Mouse (Mus musculus) forebrain, postnatal 0 days (tissue): ENCODE measurements around the gene Scgb1c1. TPM values are rescaled to one million over a fixed set of nuclear protein-coding genes. Genes with fewer than 3 reads are reported as not detected.

ENCODE experiments used
- ATAC-seq: fragments of 200-750 bp; cut with Nextera tagmentation; 2 replicates; pipeline ENCODE4 v1.8.0; 2017; ENCODE audit warnings: mild to moderate bottlenecking, moderate library complexity
- DNase-seq: peaks from one replicate; pipeline ENCODE4 v3.0.0-alpha.2; 2015
- H3K27ac ChIP-seq: fragments of 300-500 bp; sonication (generic); 2 replicates; pipeline ENCODE4 v1.5.1; 2014; ENCODE audit warnings: low read depth, mild to moderate bottlenecking, antibody characterized with exemption, low read length, moderate library complexity, mixed read lengths
- H3K27me3 ChIP-seq: fragments of 300-500 bp; sonication (generic); 2 replicates; pipeline ENCODE4 v1.6.1; 2014; ENCODE audit warnings: mild to moderate bottlenecking, low read length, mixed read lengths; ENCODE audit not compliant: insufficient read depth
- H3K36me3 ChIP-seq: fragments of 300-500 bp; sonication (generic); 2 replicates; pipeline ENCODE4 v1.6.1; 2014; ENCODE audit warnings: mild to moderate bottlenecking, moderate library complexity; ENCODE audit not compliant: insufficient read depth
- H3K4me1 ChIP-seq: fragments of 300-500 bp; sonication (generic); 2 replicates; pipeline ENCODE4 v1.6.1; 2014; ENCODE audit warnings: antibody characterized with exemption; ENCODE audit not compliant: insufficient read depth
- H3K4me2 ChIP-seq: fragments of 300-500 bp; sonication (generic); 2 replicates; pipeline ENCODE4 v1.6.1; 2014; ENCODE audit warnings: low read depth, mild to moderate bottlenecking, moderate library complexity
- H3K4me3 ChIP-seq: fragments of 300-500 bp; sonication (generic); 2 replicates; pipeline ENCODE4 v1.5.1; 2014; ENCODE audit warnings: low read depth, low read length, mixed read lengths
- H3K9ac ChIP-seq: fragments of 300-500 bp; sonication (generic); 2 replicates; pipeline ENCODE4 v1.6.1; 2014; ENCODE audit warnings: mild to moderate bottlenecking
- H3K9me3 ChIP-seq: fragments of 300-500 bp; sonication (generic); 2 replicates; pipeline ENCODE4 v1.6.1; 2016; ENCODE audit warnings: low read length
- CTCF ChIP-seq: sonication (generic); IDR thresholded peaks from 2 replicates; pipeline ENCODE4 v1.5.1; 2016; ENCODE audit warnings: antibody characterized with exemption, control low read depth, low read depth
- WGBS: fragments of 180-500 bp; shearing (Covaris S2); extraction: QIAGEN DNeasy Blood & Tissue Kit; methylation state at CpG from one replicate; pipeline ENCODE4 v1.1.7; 2014; 5-methylcytosine and 5-hydroxymethylcytosine counted together
- polyA plus RNA-seq: library from polyadenylated mRNA; unstranded; fragments of >200 nt; fragmentation: Nextera tagmentation; extraction: Ambion mirVana; gene quantifications from 2 replicates; pipeline ENCODE4 v1.2.1, GENCODE M21; 2015
- total RNA-seq: library from RNA; depleted of rRNA; stranded (reverse); fragments of >200 nt; gene quantifications from 2 replicates; pipeline ENCODE4 v1.2.3, GENCODE M21; 2014; rRNA removed

Scgb1c1 gene
- total RNA-seq = not detected in 2 replicates
- polyA plus RNA-seq = 0.48 TPM in 1 of 2 replicates, not detected in the other

DNA sequence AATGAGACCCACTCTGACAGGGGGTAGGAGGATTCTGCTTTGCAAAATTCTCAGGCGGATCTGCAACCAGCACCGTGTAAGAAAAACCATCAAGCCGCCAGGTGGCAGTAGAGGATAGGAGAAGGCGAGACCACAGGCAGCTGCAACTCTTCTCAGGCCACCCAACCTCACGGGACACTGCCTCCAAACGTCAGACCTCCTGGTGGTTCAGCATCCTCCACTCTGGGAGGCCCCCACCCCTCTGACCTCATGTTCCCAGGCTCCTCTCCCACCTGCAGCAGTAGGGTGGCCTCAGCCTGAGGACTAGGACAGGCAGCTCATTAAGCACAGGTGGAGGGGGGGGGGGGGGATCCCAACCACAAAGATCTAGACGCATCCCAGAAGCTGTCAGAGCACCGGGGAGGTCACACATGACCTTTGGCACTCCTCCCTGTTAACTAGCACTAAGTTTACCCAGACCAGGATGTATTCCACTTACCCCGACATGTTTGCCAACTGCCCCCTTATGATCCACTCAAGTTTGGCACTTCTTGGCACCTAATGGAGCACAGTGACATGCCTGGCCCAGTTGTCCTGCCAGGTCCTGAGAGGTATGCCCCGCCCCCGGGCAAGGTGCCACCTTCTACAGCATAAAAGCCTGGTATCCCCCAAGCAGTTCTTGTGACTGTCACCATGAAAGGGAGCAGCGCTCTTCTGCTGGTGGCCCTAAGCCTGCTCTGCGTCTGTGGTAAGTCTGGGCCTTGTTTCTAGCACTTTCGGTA is at the start of gene Scgb1c1:
Gene Scgb1c1, plus strand, starts transcription at position 643 of the 761 bp plus-strand sequence.
- DNase-seq (peak; percentile 88), ATAC-seq (peak; percentile 94)
- Histone ChIP-seq H3K4me3 (no peak within 1 kb of the TSS), H3K36me3 (no peaks in the 10 kb centered on the region; the same call in 1 of the 2 replicates), H3K27ac (no peak within 1 kb of the TSS), H3K27me3 (no peaks in the 10 kb centered on the region), H3K4me1 (no peaks in the 10 kb centered on the region), H3K9ac (no peak within 1 kb of the TSS), H3K4me2 (no peak within 1 kb of the TSS), H3K9me3 (no peaks in the 10 kb centered on the region)
- peak; percentile 87 for TF ChIP-seq CTCF
- 27% methylated on average over 14 of the region's 14 CpGs for WGBS

- 84% methylated on average over 3 of the region's 3 CpGs for WGBS
- no peak for TF ChIP-seq CTCF
- H3K9me3 ChIP-seq = no peaks in the 10 kb centered on the region
- ATAC-seq (no peak), DNase-seq (no peak)
- H3K4me3 ChIP-seq = no peak overlapping the region
- no peaks in the 10 kb centered on the region for H3K4me1 ChIP-seq
- H3K27ac ChIP-seq = no peak overlapping the region
- no peak overlapping the region for H3K4me2 ChIP-seq
- H3K36me3 ChIP-seq = no peaks in the 10 kb centered on the region
- H3K9ac ChIP-seq = no peak overlapping the region
- no peaks in the 10 kb centered on the region for H3K27me3 ChIP-seq
These were observed 47.7 kb upstream of the Scgb1c1 start for GRCm38 (mm10) chr7:140797619-140798018.

- ATAC-seq (no peak), DNase-seq (no peak)
- Histone ChIP-seq H3K9ac (no peak overlapping the region), H3K9me3 (no peaks in the 10 kb centered on the region), H3K27me3 (no peaks in the 10 kb centered on the region), H3K4me1 (no peaks in the 10 kb centered on the region), H3K36me3 (no peaks in the 10 kb centered on the region), H3K4me2 (no peak overlapping the region), H3K4me3 (no peak overlapping the region), H3K27ac (no peak overlapping the region)
- WGBS = 67% methylated on average over 2 of the region's 2 CpGs
- no peak for TF ChIP-seq CTCF
These were observed 47.1 kb upstream of the Scgb1c1 start for GRCm38 (mm10) chr7:140798212-140798611.

DNA sequence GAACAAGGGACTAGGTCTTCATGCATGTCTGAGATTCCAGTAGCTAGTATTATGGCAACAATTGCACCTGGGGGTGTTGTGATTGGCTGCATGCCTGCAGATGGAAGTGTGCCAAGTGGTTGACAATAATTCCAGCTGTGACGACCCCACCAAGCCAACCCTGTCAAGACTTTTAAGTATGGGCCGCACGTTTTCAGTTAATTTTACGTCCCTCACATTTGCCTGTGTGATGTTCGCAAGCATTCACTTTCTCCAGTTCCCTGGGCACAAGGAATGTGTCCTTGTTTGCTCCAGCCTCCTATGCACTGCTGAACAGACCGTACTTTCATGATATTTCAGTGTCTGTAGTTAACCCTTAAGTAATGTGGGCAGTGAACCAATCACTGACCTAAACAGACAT is 42.7 kb upstream of the Scgb1c1 start:
- Histone ChIP-seq H3K9ac (no peak overlapping the region), H3K27me3 (no peaks in the 10 kb centered on the region), H3K27ac (no peak overlapping the region), H3K36me3 (no peaks in the 10 kb centered on the region), H3K9me3 (no peaks in the 10 kb centered on the region), H3K4me3 (no peak overlapping the region), H3K4me1 (no peaks in the 10 kb centered on the region), H3K4me2 (no peak overlapping the region)
- TF ChIP-seq CTCF = no peak
- DNase-seq (no peak), ATAC-seq (no peak)
- 69% methylated on average over 6 of the region's 6 CpGs for WGBS

DNA sequence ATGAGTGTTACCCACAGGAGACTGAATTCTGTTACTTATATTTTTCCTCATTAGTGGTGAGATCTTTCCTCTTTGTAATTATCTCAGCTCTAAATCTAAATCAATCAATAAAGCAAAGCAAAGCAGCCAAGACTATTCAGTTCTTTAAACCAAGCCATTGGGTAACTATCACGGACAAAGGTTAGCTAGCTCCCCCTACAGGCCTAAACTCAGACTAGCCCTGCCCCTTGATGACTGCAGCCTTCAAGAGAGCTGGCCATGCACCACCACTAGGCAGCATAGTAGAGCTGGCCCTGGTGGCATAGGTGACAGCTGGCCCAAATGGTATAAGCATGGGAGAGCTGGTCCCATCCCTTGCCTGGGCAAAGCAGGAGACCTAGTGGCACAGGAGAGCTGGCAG is 39.6 kb upstream of the Scgb1c1 start:
- H3K27ac ChIP-seq = no peak overlapping the region
- no peak overlapping the region for H3K9ac ChIP-seq
- H3K4me2 ChIP-seq = no peak overlapping the region
- DNase-seq (peak; percentile 11), ATAC-seq (peak; percentile 29; the same call in 1 of the 2 replicates)
- TF ChIP-seq CTCF = peak; percentile 57
- no peaks in the 10 kb centered on the region for H3K36me3 ChIP-seq
- H3K4me1 ChIP-seq = no peaks in the 10 kb centered on the region
- no peaks in the 10 kb centered on the region for H3K9me3 ChIP-seq
- no peaks in the 10 kb centered on the region for H3K27me3 ChIP-seq
- no peak overlapping the region for H3K4me3 ChIP-seq
- WGBS = 13% methylated on average over 1 of the region's 1 CpGs

- H3K27ac ChIP-seq = no peak overlapping the region
- no peak overlapping the region for H3K4me3 ChIP-seq
- no peak for ATAC-seq
- no peaks in the 10 kb centered on the region for H3K4me1 ChIP-seq
- H3K27me3 ChIP-seq = no peaks in the 10 kb centered on the region
- no peaks in the 10 kb centered on the region for H3K9me3 ChIP-seq
- no peak for DNase-seq
- no peak overlapping the region for H3K4me2 ChIP-seq
- no peak overlapping the region for H3K9ac ChIP-seq
- 92% methylated on average over 6 of the region's 6 CpGs for WGBS
- peaks cover 17% of the 10 kb centered on the region for H3K36me3 ChIP-seq
- 0 out of 2 replicates have a peak, but pooled peaks have one; percentile 13 for TF ChIP-seq CTCF
These were observed 34.9 kb upstream of the Scgb1c1 start for GRCm38 (mm10) chr7:140810496-140810895.

DNA sequence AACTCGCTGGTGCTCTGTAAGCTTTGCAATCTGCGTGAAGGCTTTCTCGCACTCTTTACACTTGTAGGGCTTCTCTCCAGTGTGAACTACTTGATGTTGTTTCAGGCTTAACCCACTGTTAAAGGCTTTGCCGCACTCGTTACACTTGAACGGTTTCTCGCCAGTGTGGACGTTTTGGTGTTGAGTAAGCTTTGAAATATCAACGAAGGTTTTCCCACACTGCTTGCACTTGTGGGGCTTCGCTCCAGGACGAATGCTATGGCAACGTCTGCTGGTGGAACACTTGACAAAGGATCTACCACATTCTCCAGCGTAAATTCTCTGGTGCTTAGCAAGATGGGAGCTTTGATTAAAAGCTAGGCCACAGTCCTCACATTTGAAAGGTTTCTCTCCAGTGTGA is 33.6 kb upstream of the Scgb1c1 start:
- ATAC-seq = peak; percentile 48; the same call in 1 of the 2 replicates

More for the DNA sequence above, 33.6 kb upstream of the Scgb1c1 start:
- Histone ChIP-seq H3K27me3 (no peaks in the 10 kb centered on the region), H3K4me2 (no peak overlapping the region), H3K4me3 (no peak overlapping the region), H3K36me3 (peaks cover 17% of the 10 kb centered on the region), H3K4me1 (no peaks in the 10 kb centered on the region), H3K27ac (no peak overlapping the region), H3K9me3 (no peaks in the 10 kb centered on the region), H3K9ac (no peak overlapping the region)
- no peak for TF ChIP-seq CTCF
- WGBS = 78% methylated on average over 13 of the region's 13 CpGs
- peak; percentile 9 for DNase-seq
